Mouse (Mus musculus) lung, postnatal 0 days (tissue): Measurements from ENCODE around the gene Smtnl1. TPM values are rescaled to one million over a fixed set of nuclear protein-coding genes. Genes with fewer than 3 reads are reported as not detected.

Experiments
- ATAC-seq: fragments of 200-750 bp; cut with Nextera tagmentation; 2 replicates; pipeline ENCODE4 v1.8.0; 2017; ENCODE audit warnings: moderate library complexity
- DNase-seq: peaks from one replicate; pipeline ENCODE4 v3.0.0-alpha.2; 2016; ENCODE audit warnings: low spot score
- H3K27ac ChIP-seq: fragments of 300-500 bp; sonication (generic); 2 replicates; pipeline ENCODE4 v1.5.1; 2014; ENCODE audit warnings: antibody characterized with exemption, mild to moderate bottlenecking, low read length, mixed read lengths
- H3K27me3 ChIP-seq: fragments of 300-500 bp; sonication (generic); replicated peaks from 2 replicates; pipeline ENCODE4 v1.6.1; 2014; ENCODE audit warnings: low read length, mixed read lengths; ENCODE audit not compliant: insufficient read depth
- H3K36me3 ChIP-seq: fragments of 300-500 bp; sonication (generic); 2 replicates; pipeline ENCODE4 v1.6.1; 2014; ENCODE audit warnings: low read length, mixed read lengths; ENCODE audit not compliant: insufficient read depth
- H3K4me1 ChIP-seq: fragments of 300-500 bp; sonication (generic); 2 replicates; pipeline ENCODE4 v1.6.1; 2014; ENCODE audit warnings: antibody characterized with exemption, low read depth, low read length, mixed read lengths; ENCODE audit not compliant: insufficient read depth
- H3K4me2 ChIP-seq: fragments of 300-500 bp; sonication (generic); replicated peaks from 2 replicates; pipeline ENCODE4 v1.6.1; 2014; ENCODE audit warnings: low read depth, mild to moderate bottlenecking, low read length, moderate library complexity, mixed read lengths
- H3K4me3 ChIP-seq: fragments of 300-500 bp; sonication (generic); 2 replicates; pipeline ENCODE4 v1.5.1; 2014; ENCODE audit warnings: low read depth, low read length
- H3K9ac ChIP-seq: fragments of 300-500 bp; sonication (generic); replicated peaks from 2 replicates; pipeline ENCODE4 v1.6.1; 2014; ENCODE audit warnings: low read depth, mild to moderate bottlenecking
- H3K9me3 ChIP-seq: fragments of 300-500 bp; sonication (generic); 2 replicates; pipeline ENCODE4 v1.6.1; 2016; ENCODE audit warnings: low read length, mixed read lengths
- CTCF ChIP-seq: IDR thresholded peaks from 2 replicates; pipeline ENCODE4 v1.5.1; 2016; ENCODE audit warnings: antibody characterized with exemption, mild to moderate bottlenecking
- EP300 ChIP-seq: IDR thresholded peaks from 2 replicates; pipeline ENCODE4 v1.6.1; 2016; ENCODE audit warnings: antibody characterized with exemption, mild to moderate bottlenecking, control low read depth
- WGBS: fragments of 180-500 bp; shearing (Covaris S2); extraction: QIAGEN DNeasy Blood & Tissue Kit; methylation state at CpG from one replicate; pipeline ENCODE4 v1.1.7; 2014; 5-methylcytosine and 5-hydroxymethylcytosine counted together
- polyA plus RNA-seq: library from polyadenylated mRNA; unstranded; fragments of >200 nt; fragmentation: Nextera tagmentation; extraction: Ambion mirVana; gene quantifications from 2 replicates; pipeline ENCODE4 v1.2.1, GENCODE M21; 2015

Gene Smtnl1
- polyA plus RNA-seq, 1 experiment from 2014 or later = 0.53 TPM

DNA sequence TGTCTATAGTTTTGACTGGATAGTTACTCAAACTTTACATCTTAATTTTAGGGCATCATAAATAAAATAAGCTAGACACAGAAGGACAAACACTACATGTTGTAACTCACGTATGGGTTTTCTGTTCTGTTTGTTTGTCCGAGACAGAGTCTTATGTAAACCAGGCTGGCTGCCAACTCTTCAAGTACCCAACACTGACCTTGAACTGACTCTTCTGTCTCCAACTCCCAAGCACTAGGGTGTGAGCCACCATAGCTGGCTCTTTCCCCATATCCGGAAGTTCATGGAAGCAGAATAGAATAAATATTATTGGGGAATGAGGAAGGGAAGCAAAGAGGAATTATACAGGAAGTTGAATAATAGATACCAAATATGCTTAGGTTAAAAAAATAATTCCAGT lies 29.9 kb downstream of the Smtnl1 start:
- H3K4me2 ChIP-seq = no peak overlapping the region
- 0 out of 2 replicates have a peak, but pooled peaks cover 3% of the 10 kb centered on the region for H3K4me1 ChIP-seq
- no peaks in the 10 kb centered on the region for H3K9me3 ChIP-seq
- 25% methylated on average over 3 of the region's 3 CpGs for WGBS
- DNase-seq = peak; percentile 63
- H3K27ac ChIP-seq = no peak overlapping the region
- no peak overlapping the region for H3K4me3 ChIP-seq
- peak; percentile 68 for ATAC-seq
- H3K9ac ChIP-seq = no peak overlapping the region
- no peaks in the 10 kb centered on the region for H3K27me3 ChIP-seq
- TF ChIP-seq EP300 (no peak; the same call in 1 of the 2 replicates), CTCF (no peak)
- no peaks in the 10 kb centered on the region for H3K36me3 ChIP-seq

DNA sequence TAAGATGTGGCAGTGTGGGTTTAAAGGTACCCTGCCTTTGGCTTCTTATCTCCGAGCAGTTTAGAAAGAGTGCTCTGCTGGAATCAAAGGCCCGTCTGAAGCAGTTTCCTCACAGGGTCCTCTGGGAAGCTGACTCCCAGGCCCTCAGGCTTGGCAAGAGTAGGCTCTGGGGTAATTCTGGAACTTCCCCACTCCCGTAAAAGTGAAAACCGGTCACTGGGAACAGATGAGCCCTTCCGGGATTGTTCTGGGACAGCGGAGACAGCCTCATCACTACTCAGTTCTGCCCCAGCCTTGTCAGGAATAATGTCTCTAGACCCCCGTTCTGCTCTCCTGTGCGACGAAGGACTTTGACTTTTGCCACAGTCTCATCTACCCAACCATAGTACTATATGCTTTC lies 32.0 kb downstream of the Smtnl1 start:
- Histone ChIP-seq H3K4me1 (0 out of 2 replicates have a peak, but pooled peaks cover 3% of the 10 kb centered on the region), H3K4me3 (no peak overlapping the region), H3K27ac (no peak overlapping the region), H3K9ac (no peak overlapping the region), H3K27me3 (no peaks in the 10 kb centered on the region), H3K9me3 (no peaks in the 10 kb centered on the region), H3K4me2 (no peak overlapping the region), H3K36me3 (no peaks in the 10 kb centered on the region)
- no peak for DNase-seq
- 58% methylated on average over 9 of the region's 9 CpGs for WGBS
- ATAC-seq = no peak
- no peak for TF ChIP-seq CTCF
- no peak for TF ChIP-seq EP300

DNA sequence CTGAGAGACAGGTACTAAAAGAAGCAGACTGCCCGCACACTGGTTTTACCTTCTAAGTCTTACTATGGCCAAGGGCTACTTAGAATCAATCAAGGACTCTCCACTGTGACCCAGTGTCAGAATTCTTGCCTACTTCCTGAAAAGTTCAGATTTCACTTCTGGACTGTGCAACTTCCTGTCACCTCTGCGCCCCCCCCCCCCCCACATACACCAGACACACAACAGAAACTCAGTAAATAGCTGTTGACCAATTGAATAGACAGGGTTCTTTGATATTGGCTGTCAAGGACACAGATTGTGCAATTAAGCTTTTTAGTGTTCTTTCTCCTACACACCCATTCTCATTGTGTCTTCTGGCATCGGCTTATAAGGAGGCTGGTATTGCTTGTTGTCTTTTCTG lies 34.1 kb downstream of the Smtnl1 start:
- Histone ChIP-seq H3K27ac (0 out of 2 replicates have a peak overlapping the region, but pooled peaks have one; percentile 3), H3K9ac (no peak overlapping the region), H3K36me3 (no peaks in the 10 kb centered on the region), H3K4me2 (no peak overlapping the region), H3K4me1 (0 out of 2 replicates have a peak, but pooled peaks cover 3% of the 10 kb centered on the region), H3K4me3 (no peak overlapping the region), H3K9me3 (no peaks in the 10 kb centered on the region), H3K27me3 (no peaks in the 10 kb centered on the region)
- DNase-seq = peak; percentile 65
- 58% methylated on average over 3 of the region's 3 CpGs for WGBS
- TF ChIP-seq EP300 = no peak
- no peak for TF ChIP-seq CTCF
- peak; percentile 23 for ATAC-seq

DNA sequence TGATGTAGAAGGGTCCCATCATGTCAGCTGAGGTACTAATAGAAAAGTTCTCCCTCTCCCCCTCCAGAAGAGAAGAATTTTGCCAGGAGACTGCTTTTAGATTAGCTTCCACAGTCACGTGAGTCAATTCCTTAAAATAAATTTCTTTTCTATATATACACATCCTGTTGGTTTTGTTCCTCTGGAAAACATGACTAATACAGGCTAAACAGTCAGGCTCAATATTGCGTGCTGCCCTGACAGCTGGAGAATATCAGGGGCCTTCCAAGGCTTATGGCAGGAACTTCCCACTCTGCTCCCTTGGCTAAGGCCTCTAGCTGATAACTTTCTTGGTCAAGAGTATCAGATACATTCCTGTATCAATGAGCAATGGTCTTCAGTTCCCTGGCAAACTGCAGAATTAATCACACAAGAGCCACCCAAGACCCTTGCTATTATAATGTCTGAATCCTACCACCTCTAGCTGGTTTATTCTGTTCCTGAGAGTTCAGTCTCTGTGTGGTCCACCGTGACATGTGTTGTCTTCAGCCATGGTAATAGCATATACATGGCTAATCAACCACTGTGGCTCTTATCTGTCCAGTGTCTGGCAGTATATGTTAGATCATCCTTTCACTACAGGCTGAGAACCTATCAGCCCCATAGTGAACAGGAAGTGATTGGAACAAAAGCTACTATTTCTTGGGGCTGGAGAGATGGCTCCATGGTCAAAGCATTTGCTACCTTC lies 38.4 kb downstream of the Smtnl1 start:
- H3K36me3 ChIP-seq = no peaks in the 10 kb centered on the region
- WGBS = 39% methylated on average over 3 of the region's 3 CpGs
- TF ChIP-seq EP300 (peak; percentile 44; the same call in 1 of the 2 replicates), CTCF (no peak)
- H3K4me2 ChIP-seq = no peak overlapping the region
- peak; percentile 90 for DNase-seq
- no peaks in the 10 kb centered on the region for H3K9me3 ChIP-seq
- H3K9ac ChIP-seq = no peak overlapping the region
- peak overlapping the region; percentile 68 for H3K27ac ChIP-seq
- H3K4me1 ChIP-seq = 0 out of 2 replicates have a peak, but pooled peaks cover 3% of the 10 kb centered on the region
- ATAC-seq = peak; percentile 94
- no peaks in the 10 kb centered on the region for H3K27me3 ChIP-seq
- no peak overlapping the region for H3K4me3 ChIP-seq

DNA sequence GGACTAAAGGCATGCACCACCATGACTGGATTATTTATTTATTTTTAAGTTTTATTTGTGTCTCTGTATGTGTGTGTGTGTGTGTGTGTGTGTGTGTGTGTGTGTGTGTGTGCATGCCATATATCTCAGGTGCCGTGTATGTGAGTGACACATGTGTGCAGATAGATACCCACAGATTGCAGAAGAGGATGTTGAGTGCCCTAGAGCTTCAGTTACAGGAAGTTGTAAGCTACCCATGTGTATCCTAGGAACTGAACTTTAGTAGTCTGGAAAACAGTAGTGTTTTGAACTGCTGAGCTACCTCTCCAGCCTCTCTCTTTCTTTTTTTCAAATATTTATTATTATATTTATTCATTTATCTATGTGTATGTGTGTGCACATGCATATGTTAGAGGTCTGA lies 39.1 kb downstream of the Smtnl1 start:
- Histone ChIP-seq H3K36me3 (no peaks in the 10 kb centered on the region), H3K4me2 (no peak overlapping the region), H3K4me3 (no peak overlapping the region), H3K9ac (no peak overlapping the region), H3K27ac (0 out of 2 replicates have a peak overlapping the region, but pooled peaks have one; percentile 68), H3K9me3 (no peaks in the 10 kb centered on the region), H3K4me1 (no peaks in the 10 kb centered on the region), H3K27me3 (no peaks in the 10 kb centered on the region)
- ATAC-seq = no peak
- DNase-seq = no peak
- 63% methylated on average over 1 of the region's 1 CpGs for WGBS
- TF ChIP-seq EP300 (no peak), CTCF (no peak)

DNA sequence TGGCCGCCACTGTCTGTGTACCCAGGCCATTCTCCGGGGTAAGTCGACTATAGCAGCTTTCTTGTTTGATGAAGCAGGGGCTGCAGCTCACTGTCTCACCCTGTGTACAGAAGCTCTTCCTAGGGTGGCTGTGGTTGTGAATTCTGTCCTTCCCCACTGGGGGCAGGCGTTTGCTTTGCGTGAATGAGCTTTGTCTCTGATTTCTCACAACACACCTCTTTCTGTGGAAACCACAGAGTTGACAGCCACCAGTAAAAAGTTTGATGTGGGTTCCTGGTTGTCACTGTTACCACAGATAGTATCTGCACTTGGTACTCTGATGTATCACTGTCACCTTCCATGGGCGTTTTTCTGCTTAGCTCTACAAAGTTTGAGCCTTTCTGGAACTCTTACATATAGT lies 43.2 kb downstream of the Smtnl1 start:
- Histone ChIP-seq H3K27me3 (no peaks in the 10 kb centered on the region), H3K4me2 (no peak overlapping the region), H3K4me3 (no peak overlapping the region), H3K9ac (no peak overlapping the region), H3K27ac (no peak overlapping the region), H3K36me3 (no peaks in the 10 kb centered on the region), H3K9me3 (no peaks in the 10 kb centered on the region), H3K4me1 (no peaks in the 10 kb centered on the region)
- whole genome bisulfite sequencing = 51% methylated on average over 6 of the region's 6 CpGs
- DNase-seq = peak; percentile 56
- TF ChIP-seq EP300 = no peak
- peak; percentile 56 for TF ChIP-seq CTCF
- ATAC-seq = no peak
